Mouse (Mus musculus): Measurements from ENCODE around the gene Nkx2-4.

DNA sequence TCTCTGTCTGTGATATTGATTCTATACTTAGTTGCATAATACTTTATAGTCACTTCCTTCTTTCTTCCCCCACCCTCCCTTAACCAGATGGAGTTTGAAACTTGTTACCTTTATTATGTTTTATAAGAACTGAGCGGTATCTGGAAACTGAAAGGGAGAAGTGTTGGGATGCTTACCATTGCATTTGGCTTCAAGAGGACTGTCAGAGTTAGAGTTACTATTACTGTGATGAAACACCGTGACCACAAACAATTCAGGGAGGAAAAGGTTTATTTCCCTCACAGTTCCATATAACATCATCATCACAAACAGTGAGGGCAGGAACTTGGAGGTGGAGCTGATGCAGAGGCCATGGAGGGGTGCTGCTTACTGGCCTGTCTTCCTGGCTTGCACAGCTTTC lies 49.4 kb downstream of the Nkx2-4 start:
- TF ChIP-seq CTCF (IDR thresholded peaks at IDR 0.05; ENCODE audit: borderline replicate concordance, extremely low read depth, insufficient read depth, insufficient read length), result no peak
- no peak for TF ChIP-seq POLR2A (IDR thresholded peaks at IDR 0.05; ENCODE audit: borderline replicate concordance, extremely low read depth, insufficient read depth, insufficient read length, poor library complexity, severe bottlenecking)
